Mouse (Mus musculus): ENCODE measurements around the gene Il20rb. TPM values are rescaled to one million over a fixed set of nuclear protein-coding genes. Genes with fewer than 3 reads are reported as not detected.

Il20rb gene
- total RNA-seq, 1 experiment from 2014 or later: 0.74 TPM

GRCm38 (mm10) chr9:100430911-100431310 is 55.7 kb downstream of the Il20rb start:
- peak; percentile 61 for DNase-seq

GRCm38 (mm10) chr9:100419644-100420043 is 66.9 kb downstream of the Il20rb start:
- DNase-seq: peak; percentile 32

- DNase-seq: no peak
Measured at GRCm38 (mm10) chr9:100419103-100419502, 67.5 kb downstream of the Il20rb start.

- no peak for DNase-seq
Measured at GRCm38 (mm10) chr9:100416756-100417155, 69.8 kb downstream of the Il20rb start.

- no peak for DNase-seq
Measured at GRCm38 (mm10) chr9:100416299-100416698, 70.3 kb downstream of the Il20rb start.

- peak; percentile 46 for DNase-seq
Measured at GRCm38 (mm10) chr9:100415328-100415979, 71.1 kb downstream of the Il20rb start.

Other genes starting within 250 kb of the Il20rb start
- 51.4 and 55.7 TPM in 2 replicates for gene Nck1, start 59.3 kb upstream of the Il20rb start, total RNA-seq (2021)
- gene Slc35g2, start 84.3 kb upstream of the Il20rb start, total RNA-seq (2021): 8.3 and 8.4 TPM in 2 replicates
- gene Stag1, start 111.0 kb upstream of the Il20rb start, total RNA-seq (2021): 42.5 and 43.1 TPM in 2 replicates

Measured in adrenal gland, postnatal 14 days (tissue).